Comparison of ENCODE assay signal across 10 mouse cellular contexts in genomic region chr6:32018105-32018446, GRCm38 (mm10). TPM values are rescaled to one million over a fixed set of nuclear protein-coding genes. Genes with fewer than 3 reads are reported as not detected.
A peak's percentile ranks its signal among the peaks of the same experiment; 100 is the strongest.
DNase-seq lines count a peak whose midpoint lies in the region; ATAC-seq lines count a peak whose summit lies in the region.
"Had no signal": no experiment of that assay in that cellular context is flagged by ENCODE, and none has a peak within 500 bp of the region (broad histone marks: within the 10 kb centered on the region; RNA-seq: fewer than 3 reads in every experiment).

No protein-coding gene starts in this region.

- 28% methylated on average over 5 of the region's 5 CpGs for WGBS in forebrain, embryonic 16.5 days

- no peaks in the 10 kb centered on the region for H3K36me3 ChIP-seq in forebrain, embryonic 16.5 days (ENCODE audit: control insufficient read depth, insufficient read depth)
- H3K36me3 ChIP-seq: embryonic facial prominence, embryonic 15.5 days; limb, embryonic 12.5 days had no signal

- H3K4me2 ChIP-seq in forebrain, embryonic 16.5 days (ENCODE audit: low read length): no peak overlapping the region
- H3K4me2 ChIP-seq: embryonic facial prominence, embryonic 15.5 days; limb, embryonic 12.5 days had no signal

- no peak overlapping the region for H3K27ac ChIP-seq in forebrain, embryonic 16.5 days (ENCODE audit: low read length)
- H3K27ac ChIP-seq: embryonic facial prominence, embryonic 15.5 days; limb, embryonic 12.5 days had no signal

- intact Hi-C loops in left cerebral cortex, postnatal 10 days (cut with DNase I): no loop called here
- intact Hi-C loops in gastrocnemius, postnatal 36 days (cut with DNase I): no loop called here

- peaks cover 10% of the 10 kb centered on the region for H3K4me1 ChIP-seq in forebrain, embryonic 16.5 days (replicated peaks; ENCODE audit: control insufficient read depth, insufficient read depth, low read length)
- H3K4me1 ChIP-seq: limb, embryonic 12.5 days had no signal

- no peak overlapping the region for H3K4me3 ChIP-seq in forebrain, embryonic 16.5 days (replicated peaks; ENCODE audit: low read length)
- H3K4me3 ChIP-seq: embryonic facial prominence, embryonic 15.5 days; limb, embryonic 12.5 days had no signal

- H3K9ac ChIP-seq in forebrain, embryonic 16.5 days (replicated peaks; ENCODE audit: low read depth, low read length): no peak overlapping the region
- H3K9ac ChIP-seq: embryonic facial prominence, embryonic 15.5 days; limb, embryonic 12.5 days had no signal

- DNase-seq in left cerebral cortex, postnatal 10 days (ENCODE audit: extremely low spot score in 1 of 2, low spot score in 2 of 2): peak; percentile 30 to 40
- no peak for DNase-seq in left cerebral cortex, adult 9 months (ENCODE audit: low spot score in 2 of 2)
- peak; percentile 34 for DNase-seq in gastrocnemius, postnatal 36 days
- peak; percentile 77 to 79 for DNase-seq in kidney, postnatal 4 days
- no peak for DNase-seq in spleen, postnatal 4 days (ENCODE audit: low spot score in 2 of 2)
- DNase-seq in retina, postnatal 1 day: no peak

- no peaks in the 10 kb centered on the region for H3K9me3 ChIP-seq in forebrain, embryonic 16.5 days (ENCODE audit: control insufficient read depth, low read length)
- H3K9me3 ChIP-seq: embryonic facial prominence, embryonic 15.5 days; limb, embryonic 12.5 days had no signal

- peak; percentile 36 for ATAC-seq in cerebellum, adult (ENCODE audit: insufficient number of reproducible peaks, low FRiP score, low TSS enrichment)
- ATAC-seq in forebrain, embryonic 16.5 days: no peak; the same call in 1 of the 2 replicates

- H3K27me3 ChIP-seq in forebrain, embryonic 16.5 days (replicated peaks; ENCODE audit: control insufficient read depth, insufficient read depth, low read length): no peaks in the 10 kb centered on the region
- H3K27me3 ChIP-seq: embryonic facial prominence, embryonic 15.5 days had no signal

RNA-seq across cellular contexts. Expression of gene 1700012A03Rik, which starts 32.0 kb away (rescaled TPM):
- not detected for total RNA-seq in left cerebral cortex, postnatal 10 days (2021)
- total RNA-seq in gastrocnemius, postnatal 36 days (2021): not detected
- not detected in 2 replicates for polyA plus RNA-seq in forebrain, embryonic 16.5 days (2015; fragmentation: Nextera tagmentation; extraction: Ambion mirVana)
- polyA plus RNA-seq: embryonic facial prominence, embryonic 15.5 days; limb, embryonic 12.5 days had no signal

Comparison
In these comparisons a context has a peak if more than half of its experiments do, and no peak if none do; other contexts are left out.
1. DNase-seq: peak in left cerebral cortex, postnatal 10 days (2 of 2), gastrocnemius, postnatal 36 days (2 of 2) and kidney, postnatal 4 days (2 of 2); none in left cerebral cortex, adult 9 months (0 of 2), spleen, postnatal 4 days (0 of 2) and retina, postnatal 1 day (single experiment).